ENCODE assay signal across 28 mouse cellular contexts in genomic region chr19:25149788-25150187, GRCm38 (mm10).
"Had no signal": no experiment of that assay in that cellular context is flagged by ENCODE, and none has a peak within 500 bp of the region (broad histone marks: within the 10 kb centered on the region; RNA-seq: fewer than 3 reads in every experiment).

No protein-coding gene starts in this region.

- H3K36me3 ChIP-seq: embryonic facial prominence, embryonic 10.5 days; embryonic facial prominence, embryonic 12.5 days; embryonic facial prominence, embryonic 13.5 days; embryonic facial prominence, embryonic 15.5 days; forebrain, embryonic 10.5 days; forebrain, embryonic 12.5 days; forebrain, embryonic 15.5 days had no signal

- H3K4me3 ChIP-seq: embryonic facial prominence, embryonic 10.5 days; embryonic facial prominence, embryonic 12.5 days; embryonic facial prominence, embryonic 13.5 days; embryonic facial prominence, embryonic 15.5 days; erythroblast, embryonic 14.5 days; forebrain, embryonic 10.5 days; forebrain, embryonic 12.5 days; forebrain, embryonic 13.5 days; forebrain, embryonic 15.5 days; gastrocnemius, adult 2 months had no signal

- H3K9ac ChIP-seq: embryonic facial prominence, embryonic 12.5 days; embryonic facial prominence, embryonic 13.5 days; embryonic facial prominence, embryonic 15.5 days; forebrain, embryonic 12.5 days; forebrain, embryonic 13.5 days; forebrain, embryonic 15.5 days; forebrain, postnatal 0 days had no signal

- ATAC-seq: forebrain, embryonic 13.5 days; forebrain, embryonic 14.5 days; forebrain, embryonic 15.5 days; forebrain, embryonic 16.5 days; forebrain, postnatal 0 days had no signal

- H3K9me3 ChIP-seq: embryonic facial prominence, embryonic 10.5 days; embryonic facial prominence, embryonic 12.5 days; embryonic facial prominence, embryonic 13.5 days; embryonic facial prominence, embryonic 15.5 days; forebrain, embryonic 10.5 days; forebrain, embryonic 12.5 days; forebrain, embryonic 13.5 days; forebrain, embryonic 15.5 days had no signal

- H3K4me1 ChIP-seq: embryonic facial prominence, embryonic 13.5 days; embryonic facial prominence, embryonic 15.5 days had no signal

- H3K4me2 ChIP-seq: embryonic facial prominence, embryonic 12.5 days; embryonic facial prominence, embryonic 13.5 days; embryonic facial prominence, embryonic 15.5 days; forebrain, embryonic 12.5 days; forebrain, embryonic 13.5 days; forebrain, embryonic 15.5 days had no signal

- H3K27me3 ChIP-seq: embryonic facial prominence, embryonic 12.5 days; embryonic facial prominence, embryonic 13.5 days; embryonic facial prominence, embryonic 15.5 days; forebrain, embryonic 12.5 days; forebrain, embryonic 13.5 days; forebrain, embryonic 15.5 days had no signal

- H3K27ac ChIP-seq: embryonic facial prominence, embryonic 10.5 days; embryonic facial prominence, embryonic 12.5 days; embryonic facial prominence, embryonic 13.5 days; embryonic facial prominence, embryonic 15.5 days; forebrain, embryonic 10.5 days; forebrain, embryonic 12.5 days; forebrain, embryonic 13.5 days; forebrain, embryonic 15.5 days; gastrocnemius, adult 2 months had no signal

- DNase-seq: cerebellum, adult 18-20 months; cerebellum, adult 2 months; cerebellum, adult 8-10 months; cerebellum, adult 9-10 months; cerebellum, adult 9-11 months; cerebellum, postnatal 10 days; cerebellum, postnatal 14 days; cerebellum, postnatal 25 days; cerebellum, postnatal 36 days; embryo, embryonic 11 days; forebrain, postnatal 0 days; gastrocnemius, adult 2 months; gastrocnemius, postnatal 10 days; gastrocnemius, postnatal 14 days; gastrocnemius, postnatal 25 days; gastrocnemius, postnatal 36 days; heart, adult 18-20 months had no signal
